Mouse (Mus musculus) frontal cortex, adult 2 months (tissue): ENCODE data around the gene Dis3l2. TPM values are rescaled to one million over a fixed set of nuclear protein-coding genes. Genes with fewer than 3 reads are reported as not detected.

Experiments
- DNase-seq, 2 experiments: peaks; one replicate each; pipeline ENCODE4 v3.0.0; 2022; ENCODE audit warnings: low spot score in 1 of 2; ENCODE audit errors: extremely low spot score in 1 of 2
- polyA plus RNA-seq: library from polyadenylated mRNA; depleted of rRNA; stranded (reverse); fragments of >200 nt; gene quantifications from 2 replicates; pipeline ENCODE4 v1.2.3, GENCODE M21; 2012; rRNA removed

The Dis3l2 gene
- 21.7 and 22.7 TPM in 2 replicates for polyA plus RNA-seq

DNA sequence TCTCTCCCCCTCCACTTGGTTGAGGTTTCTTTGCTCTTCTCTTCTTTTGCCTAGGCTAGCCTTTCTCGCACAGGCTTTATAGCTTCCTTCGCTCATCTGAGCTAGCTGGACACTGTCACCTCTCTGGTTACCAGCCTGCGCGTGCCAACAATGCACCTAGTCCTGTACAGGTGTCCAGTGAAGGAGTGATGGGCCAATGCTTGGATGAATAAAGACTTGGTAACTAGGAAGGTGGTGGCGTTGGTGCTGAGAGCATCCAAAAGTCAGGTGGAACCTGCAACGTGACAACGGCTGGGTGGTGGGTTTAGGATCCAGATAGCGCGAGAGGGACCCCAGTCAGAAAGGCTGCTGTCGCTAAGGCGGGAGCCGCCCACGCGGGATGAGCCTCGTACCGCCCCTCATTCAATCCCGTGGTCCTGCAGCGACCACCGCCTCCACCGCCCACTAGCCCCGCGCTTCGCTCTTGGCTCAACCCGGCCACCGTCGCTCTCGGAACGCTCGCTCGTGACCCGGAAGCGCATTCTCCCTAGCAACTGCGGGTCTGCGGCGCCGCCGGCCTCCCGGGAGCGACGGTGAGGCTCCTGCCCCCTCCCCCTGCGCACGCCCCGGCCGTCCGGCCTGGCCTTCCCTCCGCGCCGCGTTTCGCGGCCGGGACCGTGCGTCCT, at the start of gene Dis3l2:
Dis3l2 (plus strand) TSS at position 509 of the 665 bp plus-strand sequence.
- DNase-seq: peak; percentile 72 to 89

DNA sequence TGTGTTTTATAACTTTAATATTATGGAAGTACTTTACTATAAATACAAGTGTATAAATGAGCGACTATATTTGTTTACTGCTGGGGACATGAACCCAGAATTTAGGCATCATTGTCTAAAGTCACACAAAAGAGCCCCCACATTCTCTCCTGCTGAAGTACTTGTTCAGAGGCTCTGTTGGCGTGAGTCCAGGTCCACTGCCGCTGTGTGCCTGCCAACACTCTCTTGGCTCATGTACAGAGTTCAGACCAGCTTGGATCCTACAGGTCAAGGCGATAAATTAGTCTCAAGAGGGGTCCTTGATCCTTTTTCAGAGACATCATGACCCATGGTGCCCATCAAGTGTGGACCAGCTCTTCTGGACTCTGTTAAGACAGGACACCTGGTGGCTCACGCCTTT, 46.5 kb upstream of the Dis3l2 start:
- DNase-seq: no peak

- DNase-seq: no peak
These were observed 38.5 kb upstream of the Dis3l2 start for GRCm38 (mm10) chr1:86665091-86665490.

- peak; percentile 20 to 67 for DNase-seq
These were observed 33.9 kb upstream of the Dis3l2 start for GRCm38 (mm10) chr1:86669552-86670273.

- DNase-seq: peak; percentile 70 to 85
These were observed 33.1 kb upstream of the Dis3l2 start, which contains the start of gene Nppc for GRCm38 (mm10) chr1:86670279-86671038. TSS of gene Nppc (minus strand) at chr1:86670571.

GRCm38 (mm10) chr1:86674385-86674784, 29.2 kb upstream of the Dis3l2 start:
- no peak for DNase-seq

GRCm38 (mm10) chr1:86675126-86675525, 28.5 kb upstream of the Dis3l2 start:
- no peak for DNase-seq

GRCm38 (mm10) chr1:86677624-86678023, 26.0 kb upstream of the Dis3l2 start:
- DNase-seq: no peak

DNA sequence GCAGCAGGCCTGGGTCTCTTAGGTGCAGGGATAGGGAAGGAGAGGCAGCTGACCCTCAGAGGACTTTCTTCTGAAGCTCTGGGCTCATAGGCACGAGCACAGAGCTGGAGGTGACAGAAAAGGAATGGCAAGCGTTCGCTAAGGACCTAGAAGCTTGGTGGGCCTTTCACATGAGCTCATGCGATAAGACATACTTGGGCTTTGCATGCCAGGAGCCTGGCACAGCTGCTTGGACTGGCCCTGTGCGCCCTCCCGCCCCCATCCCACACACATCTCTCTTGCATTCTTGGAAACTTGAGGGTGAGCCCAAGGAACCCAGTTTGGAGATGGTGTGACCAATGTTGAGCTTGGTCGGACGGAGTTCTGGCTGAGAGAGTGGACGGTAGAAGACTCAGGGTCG, 24.9 kb upstream of the Dis3l2 start:
- no peak for DNase-seq

- no peak for DNase-seq
These were observed 16.4 kb upstream of the Dis3l2 start for GRCm38 (mm10) chr1:86687236-86687635.

DNA sequence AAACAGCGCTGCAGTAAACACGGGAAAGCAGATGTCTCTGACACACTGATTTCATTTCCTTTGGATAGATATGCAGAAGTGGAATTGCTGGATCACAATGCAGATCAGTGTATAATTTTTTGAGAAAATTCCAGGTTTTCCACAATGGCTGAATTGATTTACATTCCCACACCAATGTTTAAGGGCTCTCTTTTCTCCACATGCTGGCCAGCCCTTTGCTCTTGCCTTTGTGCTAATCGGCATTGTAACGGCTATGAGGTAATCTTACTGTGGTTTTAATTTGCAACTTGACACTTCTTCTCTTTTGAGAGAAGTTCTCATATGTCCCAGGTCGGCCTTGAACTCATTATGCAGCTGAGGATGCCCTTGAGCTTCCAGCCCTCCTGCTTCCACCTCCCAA, 12.6 kb upstream of the Dis3l2 start:
- DNase-seq: no peak

- no peak for DNase-seq
These were observed 6.7 kb upstream of the Dis3l2 start for GRCm38 (mm10) chr1:86696948-86697347.

DNA sequence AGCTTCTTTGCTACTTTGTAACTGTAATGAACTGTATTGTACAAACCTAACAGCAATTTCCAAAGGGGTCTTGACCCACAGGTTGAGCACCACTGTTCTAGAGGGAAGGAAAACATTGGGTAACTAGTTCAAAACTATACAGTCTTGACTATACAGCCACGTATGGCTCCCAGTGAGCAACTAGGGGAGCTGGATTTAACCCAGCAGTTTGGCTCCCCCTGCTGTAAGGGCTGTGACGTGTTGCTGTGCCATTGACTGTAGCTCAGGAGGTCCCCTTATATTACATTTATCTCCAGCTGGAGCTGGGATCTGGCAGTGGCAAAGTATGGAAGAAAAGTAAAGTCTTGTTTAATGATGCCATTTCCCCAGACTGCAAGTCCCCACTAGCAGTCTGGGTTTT, 4.9 kb upstream of the Dis3l2 start:
- no peak for DNase-seq

- no peak for DNase-seq
These were observed 4.1 kb upstream of the Dis3l2 start for GRCm38 (mm10) chr1:86699346-86700136.

DNA sequence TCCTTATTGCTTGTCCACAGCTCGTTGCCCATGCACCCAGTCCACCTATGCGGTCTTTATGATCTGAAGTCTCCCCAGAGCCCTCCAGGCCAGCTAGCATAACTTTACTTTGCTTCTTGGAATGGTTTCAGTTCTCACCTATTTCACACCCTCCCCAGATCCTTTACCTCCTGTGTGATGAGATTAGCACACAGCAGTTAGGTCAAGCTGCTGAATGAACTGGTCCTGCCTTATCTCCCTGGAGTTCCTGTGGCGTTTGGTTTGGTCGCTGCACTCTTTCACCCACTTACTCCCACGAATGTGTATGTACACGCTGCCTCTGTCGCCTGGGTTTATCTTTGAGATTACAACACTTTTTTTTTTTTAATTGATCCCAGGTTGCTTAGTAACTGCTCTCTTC, 3.2 kb upstream of the Dis3l2 start:
- DNase-seq: no peak

DNA sequence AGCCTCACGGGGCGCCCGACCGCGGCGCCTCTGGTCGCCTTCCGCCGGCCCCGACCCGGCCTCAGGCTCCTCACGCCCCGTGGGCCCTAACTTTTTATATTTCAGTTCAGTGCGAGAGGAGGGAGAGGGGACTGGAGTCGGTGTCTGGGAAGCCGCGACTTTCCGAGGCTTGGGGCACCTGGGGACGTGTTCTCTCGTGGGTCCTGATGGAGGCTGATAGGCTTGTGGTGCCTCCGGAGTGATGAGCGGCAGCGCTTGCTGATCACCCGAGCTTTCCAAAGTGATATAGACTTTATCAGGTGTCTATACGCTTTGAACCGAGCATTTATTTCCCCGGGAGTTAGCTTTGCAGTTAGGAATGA, 338 bp downstream of the Dis3l2 start:
- peak; percentile 14 to 35 for DNase-seq

- DNase-seq: no peak
These were observed 1.9 kb downstream of the Dis3l2 start for GRCm38 (mm10) chr1:86705461-86705860.

DNA sequence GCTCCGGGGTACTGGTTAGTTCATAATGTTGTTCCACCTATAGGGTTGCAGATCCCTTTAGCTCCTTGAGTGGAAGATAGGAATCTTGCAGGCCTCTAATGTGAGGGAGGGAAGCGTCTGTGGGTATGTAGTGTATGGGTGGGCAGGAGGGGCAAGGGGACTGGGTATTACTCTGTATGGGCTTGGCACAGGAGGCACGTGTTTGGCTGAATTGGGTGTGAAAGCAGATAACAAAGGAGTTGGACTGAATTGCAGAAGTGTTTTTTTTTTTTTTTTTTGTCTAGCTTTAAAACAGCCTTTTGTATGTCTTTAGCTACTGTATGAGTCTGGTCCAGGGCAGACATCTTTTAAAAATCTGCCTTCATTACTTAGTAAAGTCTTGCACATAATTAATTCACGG, 5.9 kb downstream of the Dis3l2 start:
- DNase-seq: no peak

GRCm38 (mm10) chr1:86712045-86712444, 8.4 kb downstream of the Dis3l2 start:
- DNase-seq: no peak

DNA sequence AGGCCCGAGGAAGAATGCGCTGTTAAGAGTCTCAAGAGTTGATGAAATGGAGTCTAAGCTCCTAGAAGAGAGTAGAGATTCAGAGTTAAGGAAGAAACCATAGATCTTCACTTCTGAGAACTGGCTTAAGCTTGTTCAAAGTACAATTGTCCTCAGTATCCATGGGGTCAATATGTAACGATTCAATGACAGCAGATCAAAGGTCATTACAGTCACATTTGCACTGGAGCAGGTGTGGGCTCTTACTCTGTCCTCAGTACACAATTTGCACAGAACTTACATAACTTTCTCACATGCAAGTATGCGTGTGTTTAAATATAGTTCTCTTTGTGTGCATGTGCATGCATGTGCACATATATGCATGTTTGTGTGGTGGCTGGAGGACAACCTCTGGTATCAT, 9.4 kb downstream of the Dis3l2 start:
- no peak for DNase-seq

DNA sequence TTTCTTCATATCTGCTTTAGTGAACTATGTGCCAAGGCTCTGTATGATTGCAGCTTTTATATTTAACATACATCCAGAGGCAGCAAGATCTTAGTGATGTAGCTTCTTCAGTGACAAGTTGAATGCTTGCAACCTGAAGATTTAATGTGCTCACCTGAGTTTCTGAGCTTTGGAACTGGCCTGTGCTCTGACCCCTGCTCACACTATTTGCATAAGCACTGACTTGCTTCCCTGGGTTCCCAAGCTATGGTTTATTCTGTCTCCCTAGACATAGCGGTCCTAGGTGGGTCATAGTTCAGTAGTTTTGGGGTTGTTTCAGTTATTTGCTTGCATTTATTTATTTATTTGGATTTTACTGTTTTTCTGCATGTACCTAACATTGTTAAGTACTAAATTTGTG, 14.6 kb downstream of the Dis3l2 start:
- no peak for DNase-seq
